Mouse (Mus musculus) cerebral cortex, adult 2 months (tissue): ENCODE results near the gene Wdr35.

Source experiments
- WGBS: fragments of 180-500 bp; shearing (Covaris S2); methylation state at CpG from one replicate; pipeline ENCODE4 v1.1.7; 2018; 5-methylcytosine and 5-hydroxymethylcytosine counted together

Wdr35 gene

DNA sequence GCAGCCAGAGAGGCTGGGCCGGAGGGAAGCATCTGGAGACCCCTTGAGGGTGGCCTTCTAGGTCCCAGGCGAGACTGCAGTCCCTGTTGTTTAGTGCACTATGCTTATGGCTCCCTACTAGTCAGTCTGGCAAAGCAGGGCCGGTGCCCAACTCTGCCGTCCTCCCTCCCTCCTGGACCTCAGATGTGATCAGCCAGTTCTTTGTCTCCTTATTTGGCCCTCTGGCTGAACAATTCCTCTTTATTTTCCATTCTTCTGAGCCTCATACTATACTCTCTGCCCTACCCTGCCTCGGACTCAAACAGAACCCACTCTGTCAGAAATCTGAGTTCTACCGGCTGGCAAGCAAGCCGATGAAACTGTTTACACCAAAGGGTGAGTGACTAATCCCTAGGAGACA lies 79.7 kb downstream of the Wdr35 start:
- WGBS = 72% methylated on average over 7 of the region's 7 CpGs

GRCm38 (mm10) chr12:9054012-9054411 lies 80.3 kb downstream of the Wdr35 start:
- WGBS = 83% methylated on average over 2 of the region's 2 CpGs

DNA sequence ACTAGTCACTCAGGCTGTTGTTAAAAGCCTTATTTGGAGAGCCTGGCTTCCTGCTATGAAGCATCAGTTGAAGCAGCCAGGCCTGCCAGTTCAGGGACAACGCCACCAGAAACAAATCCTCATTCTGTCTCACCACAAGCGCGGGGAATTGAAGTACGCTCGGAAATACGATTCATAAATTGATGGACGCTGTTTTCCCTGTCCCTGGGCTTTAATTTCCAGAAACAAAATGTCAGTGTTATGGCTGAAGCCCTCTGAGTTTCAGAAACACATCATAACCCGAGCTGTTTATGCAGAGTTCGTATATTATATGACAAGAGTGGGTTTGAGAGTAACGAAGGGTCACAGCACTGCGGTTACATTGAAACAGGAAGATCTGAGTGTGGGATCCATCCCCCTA lies 81.6 kb downstream of the Wdr35 start:
- 74% methylated on average over 11 of the region's 11 CpGs for WGBS

- WGBS = 82% methylated on average over 3 of the region's 3 CpGs
Observed at GRCm38 (mm10) chr12:9059502-9059901, 85.8 kb downstream of the Wdr35 start.

GRCm38 (mm10) chr12:9059965-9060364 lies 86.3 kb downstream of the Wdr35 start:
- 93% methylated on average over 9 of the region's 9 CpGs for WGBS

DNA sequence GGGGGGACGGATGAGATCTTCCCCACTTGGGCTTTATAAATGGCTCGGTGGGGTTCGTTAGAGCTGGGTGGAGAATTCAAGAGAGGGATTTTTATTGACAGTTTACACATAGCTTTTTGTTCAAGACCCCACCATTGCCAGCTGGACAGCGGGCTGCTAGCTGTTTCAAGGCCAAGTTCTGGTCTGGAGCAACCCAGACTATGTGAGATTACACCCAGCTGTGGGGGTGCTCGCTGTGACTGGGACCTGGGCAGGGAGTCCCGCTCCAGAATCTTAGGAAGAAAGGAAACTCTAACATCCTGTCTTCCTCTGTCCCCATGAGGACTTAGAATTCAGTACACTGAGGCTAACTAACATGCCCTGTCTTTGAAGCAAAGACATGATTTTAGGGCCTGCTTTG lies 89.9 kb downstream of the Wdr35 start:
- 72% methylated on average over 6 of the region's 6 CpGs for WGBS

- WGBS = 95% methylated on average over 1 of the region's 1 CpGs
Observed at GRCm38 (mm10) chr12:9071058-9071457, 97.4 kb downstream of the Wdr35 start.

DNA sequence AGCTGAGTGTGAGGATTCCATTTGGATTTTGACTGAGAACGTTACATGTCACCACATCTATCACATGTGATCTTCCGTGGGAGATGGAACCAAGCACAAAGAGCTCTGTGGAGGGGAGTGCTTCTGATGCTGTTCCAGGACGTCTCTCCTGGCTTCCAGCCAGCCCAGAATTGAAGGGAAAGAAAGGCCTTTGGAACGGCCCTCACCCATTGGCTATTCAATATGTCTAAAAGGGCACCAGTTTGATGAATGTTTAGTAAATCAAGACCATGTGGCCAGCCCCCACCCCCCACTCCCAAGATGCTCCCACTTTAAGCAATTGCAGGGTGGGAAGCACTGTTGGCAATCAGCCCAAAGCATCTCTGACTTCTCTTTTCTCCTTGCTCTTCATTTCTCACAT lies 97.8 kb downstream of the Wdr35 start:
- WGBS = 42% methylated on average over 4 of the region's 4 CpGs

GRCm38 (mm10) chr12:9077554-9078125 lies 103.9 kb downstream of the Wdr35 start:
- WGBS = 71% methylated on average over 3 of the region's 3 CpGs
